Mouse (Mus musculus) CH12.LX (cell line): ENCODE results near the gene Dact3. TPM values are rescaled to one million over a fixed set of nuclear protein-coding genes. Genes with fewer than 3 reads are reported as not detected.

Source experiments
- DNase-seq: peaks from one replicate; pipeline ENCODE4 v3.0.0-alpha.2; 2013; ENCODE audit errors: extremely low read depth
- H3K27ac ChIP-seq: 2 replicates; pipeline ENCODE4 v1.5.1; 2012; ENCODE audit warnings: low read depth, mild to moderate bottlenecking, control low read depth, moderate library complexity; ENCODE audit not compliant: insufficient read depth
- H3K27me3 ChIP-seq: replicated peaks from 2 replicates; pipeline ENCODE3; 2012; ENCODE audit warnings: inconsistent platforms
- H3K36me3 ChIP-seq, 2 experiments: replicated peaks in 1 of 2; 2 replicates each; pipeline versions ENCODE3 to v1.6.1; 2012; ENCODE audit warnings: inconsistent platforms in 1 of 2, low read length in 1 of 2, mild to moderate bottlenecking in 1 of 2, mixed read lengths in 1 of 2, moderate library complexity in 1 of 2; ENCODE audit not compliant: control insufficient read depth in 1 of 2, insufficient read depth in 1 of 2
- H3K4me1 ChIP-seq, 2 experiments: 2 replicates each; pipeline ENCODE4 v1.6.1; 2012; ENCODE audit warnings: inconsistent platforms in 1 of 2, moderate library complexity in 1 of 2; ENCODE audit not compliant: insufficient read depth in 2 of 2, control insufficient read depth in 1 of 2
- H3K4me2 ChIP-seq: 2 replicates; pipeline ENCODE4 v1.6.1; 2012; ENCODE audit warnings: low read depth, mild to moderate bottlenecking, control low read depth; ENCODE audit not compliant: poor library complexity, insufficient read depth, severe bottlenecking
- H3K4me3 ChIP-seq, 3 experiments: fragments of 150-350 bp in 1 of 3; sonication (generic) in 1 of 3; replicated peaks in 1 of 3; 2 replicates each; pipeline versions ENCODE3 to v1.5.1; 2011 to 2012; ENCODE audit warnings: low read depth in 2 of 3, low read length in 2 of 3, mild to moderate bottlenecking in 2 of 3, moderate library complexity in 2 of 3, control low read depth in 1 of 3, improper control_type of control experiment in 1 of 3, inconsistent platforms in 1 of 3, mixed read lengths in 1 of 3; ENCODE audit not compliant: poor library complexity in 1 of 3
- H3K79me2 ChIP-seq: replicated peaks from 2 replicates; pipeline ENCODE4 v1.6.1; 2012; ENCODE audit warnings: mild to moderate bottlenecking, moderate library complexity; ENCODE audit not compliant: control insufficient read depth, poor library complexity, insufficient read depth, severe bottlenecking; ENCODE audit errors: extremely low read depth
- H3K9ac ChIP-seq: 2 replicates; pipeline ENCODE4 v1.6.1; 2012; ENCODE audit warnings: low read depth, mild to moderate bottlenecking, control low read depth, moderate library complexity; ENCODE audit not compliant: insufficient read depth
- H3K9me3 ChIP-seq: replicated peaks from 2 replicates; pipeline ENCODE3; 2012; ENCODE audit warnings: low read length, inconsistent platforms, mixed read lengths
- BHLHE40 ChIP-seq: IDR thresholded peaks from 2 replicates; pipeline ENCODE4 v1.6.1; 2011; ENCODE audit warnings: mild to moderate bottlenecking, low read depth, low read length, improper control_type of control experiment
- CHD1 ChIP-seq: IDR thresholded peaks from 2 replicates; pipeline ENCODE4 v1.6.1; 2012; ENCODE audit warnings: low read depth, low read length, improper control_type of control experiment, inconsistent platforms
- CHD2 ChIP-seq: IDR thresholded peaks from 2 replicates; pipeline ENCODE4 v1.6.1; 2011; ENCODE audit warnings: low read length, improper control_type of control experiment
- CTCF ChIP-seq, 2 experiments: IDR thresholded peaks in 1 of 2; conservative IDR thresholded peaks in 1 of 2; 2 replicates each; pipeline ENCODE4 v1.5.1; 2011 to 2012; ENCODE audit warnings: low read depth in 2 of 2, low read length in 2 of 2, improper control_type of control experiment in 1 of 2, inconsistent platforms in 1 of 2, mild to moderate bottlenecking in 1 of 2, moderate library complexity in 1 of 2
- E2F4 ChIP-seq: IDR thresholded peaks from 2 replicates; pipeline ENCODE4 v1.6.1; 2011; ENCODE audit warnings: low read depth, low read length, improper control_type of control experiment; ENCODE audit not compliant: insufficient replicate concordance
- ELF1 ChIP-seq: IDR thresholded peaks from 2 replicates; pipeline ENCODE4 v1.6.1; 2014; ENCODE audit warnings: low read depth, mild to moderate bottlenecking, inconsistent platforms, low read length, improper control_type of control experiment
- EP300 ChIP-seq: IDR thresholded peaks from 2 replicates; pipeline ENCODE4 v1.6.1; 2011; ENCODE audit warnings: low read length, improper control_type of control experiment
- GABPA ChIP-seq: IDR thresholded peaks from 2 replicates; pipeline ENCODE4 v1.6.1; 2012; ENCODE audit warnings: low read depth, low read length, improper control_type of control experiment, inconsistent platforms; ENCODE audit not compliant: insufficient replicate concordance
- HCFC1 ChIP-seq: IDR thresholded peaks from 2 replicates; pipeline ENCODE4 v1.6.1; 2012; ENCODE audit warnings: low read depth, mild to moderate bottlenecking, inconsistent platforms, low read length, improper control_type of control experiment
- JUND ChIP-seq: conservative IDR thresholded peaks from 2 replicates; pipeline ENCODE4 v1.6.1; 2011; ENCODE audit warnings: low read depth, low read length, improper control_type of control experiment
- KAT2A ChIP-seq: IDR thresholded peaks from 2 replicates; pipeline ENCODE4 v1.6.1; 2012; ENCODE audit warnings: low read length, improper control_type of control experiment, inconsistent platforms; ENCODE audit not compliant: insufficient replicate concordance
- MAZ ChIP-seq: IDR thresholded peaks from 2 replicates; pipeline ENCODE4 v1.6.1; 2012; ENCODE audit warnings: low read depth, mild to moderate bottlenecking, inconsistent platforms, low read length, improper control_type of control experiment, moderate library complexity
- MEF2A ChIP-seq: IDR thresholded peaks from 2 replicates; pipeline ENCODE4 v1.6.1; 2014; ENCODE audit warnings: low read depth, mild to moderate bottlenecking, inconsistent platforms, low read length, improper control_type of control experiment, borderline replicate concordance
- MXI1 ChIP-seq: IDR thresholded peaks from 2 replicates; pipeline ENCODE4 v1.6.1; 2011; ENCODE audit warnings: mild to moderate bottlenecking, low read depth, low read length, improper control_type of control experiment
- MYC ChIP-seq: IDR thresholded peaks from 2 replicates; pipeline ENCODE4 v1.6.1; 2011; ENCODE audit warnings: low read depth, mild to moderate bottlenecking, improper control_type of control experiment, low read length
- NELFE ChIP-seq: IDR thresholded peaks from 2 replicates; pipeline ENCODE4 v1.6.1; 2011; ENCODE audit warnings: low read depth, low read length, improper control_type of control experiment
- NRF1 ChIP-seq: IDR thresholded peaks from 2 replicates; pipeline ENCODE4 v1.6.1; 2014; ENCODE audit warnings: low read depth, mild to moderate bottlenecking, inconsistent platforms, low read length, improper control_type of control experiment, moderate library complexity
- PAX5 ChIP-seq: IDR thresholded peaks from 2 replicates; pipeline ENCODE4 v1.6.1; 2012; ENCODE audit warnings: low read length, inconsistent platforms, mixed read lengths
- POLR2A ChIP-seq: IDR thresholded peaks from 2 replicates; pipeline ENCODE4 v1.6.1; 2011; ENCODE audit warnings: low read depth, mild to moderate bottlenecking, improper control_type of control experiment, low read length
- RCOR1 ChIP-seq: conservative IDR thresholded peaks from 2 replicates; pipeline ENCODE4 v1.6.1; 2012; ENCODE audit warnings: low read depth, mild to moderate bottlenecking, inconsistent platforms, low read length, improper control_type of control experiment
- SIN3A ChIP-seq: IDR thresholded peaks from 2 replicates; pipeline ENCODE4 v1.6.1; 2012; ENCODE audit warnings: low read length, improper control_type of control experiment, inconsistent platforms
- TBP ChIP-seq: conservative IDR thresholded peaks from 2 replicates; pipeline ENCODE4 v1.6.1; 2011; ENCODE audit warnings: low read depth, low read length, improper control_type of control experiment
- TCF12 ChIP-seq: IDR thresholded peaks from 2 replicates; pipeline ENCODE4 v1.6.1; 2014; ENCODE audit warnings: low read depth, mild to moderate bottlenecking, inconsistent platforms, low read length, improper control_type of control experiment
- UBTF ChIP-seq: IDR thresholded peaks from 2 replicates; pipeline ENCODE4 v1.6.1; 2012; ENCODE audit warnings: low read depth, mild to moderate bottlenecking, inconsistent platforms, low read length, improper control_type of control experiment, moderate library complexity
- USF1 ChIP-seq: IDR thresholded peaks from 2 replicates; pipeline ENCODE4 v1.6.1; 2014; ENCODE audit warnings: low read depth, mild to moderate bottlenecking, inconsistent platforms, low read length, improper control_type of control experiment
- USF2 ChIP-seq: conservative IDR thresholded peaks from 2 replicates; pipeline ENCODE4 v1.6.1; 2011; ENCODE audit warnings: low read depth, low read length, improper control_type of control experiment
- ZC3H11A ChIP-seq: IDR thresholded peaks from 2 replicates; pipeline ENCODE4 v1.6.1; 2012; ENCODE audit warnings: low read depth, mild to moderate bottlenecking, inconsistent platforms, low read length, improper control_type of control experiment
- ZMIZ1 ChIP-seq: IDR thresholded peaks from 2 replicates; pipeline ENCODE4 v1.6.1; 2012; ENCODE audit warnings: low read depth, mild to moderate bottlenecking, inconsistent platforms, low read length, improper control_type of control experiment
- dilution Hi-C: fragments of 300-500 bp; cut with MboI; formaldehyde crosslinking; loops from 2 replicates; pipeline ENCODE4 v1.14.3; 2020; ENCODE audit warnings: low sequenced_read_pairs; ENCODE audit not compliant: extremely low pct_unique_long_range_greater_than_20kb, extremely low pct_ligation_motif_present
- in situ Hi-C: fragments of 300-500 bp; cut with MboI; formaldehyde crosslinking; loops from 3 replicates; pipeline ENCODE4 v1.14.3; 2019; ENCODE audit warnings: low sequenced_read_pairs, low pct_ligation_motif_present, low pct_unique_long_range_greater_than_20kb, mixed read lengths
- polyA plus RNA-seq: library from polyadenylated mRNA; unstranded; fragments of >175 nt; gene quantifications from 2 replicates; pipeline ENCODE4 v1.2.1, GENCODE M21; 2012; ENCODE audit warnings: low read depth; ENCODE audit not compliant: insufficient read length
- total RNA-seq, 2 experiments: library from RNA; depleted of rRNA; stranded (reverse); fragments of 300-350 nt in 1 of 2; fragments of >200 nt in 1 of 2; gene quantifications; 2 replicates each; pipeline ENCODE4 v1.2.3; 2012 to 2014

Gene Dact3
- total and polyA plus RNA-seq, 3 experiments = 3.5 to 12.0 (median 5.1) TPM

GRCm38 (mm10) chr7:16923283-16924036 is 48.3 kb downstream of the Dact3 start:
- no peak for DNase-seq
- TF ChIP-seq CHD2 = no peak
- no peak for TF ChIP-seq TBP
- TF ChIP-seq POLR2A = peak; percentile 57; the same call in 1 of the 2 replicates
- no peak for TF ChIP-seq NRF1
- TF ChIP-seq MXI1 = peak; percentile 3; the same call in 1 of the 2 replicates
- peak; percentile 50 for TF ChIP-seq ZMIZ1
- TF ChIP-seq, all 38 proteins: peak for 3
- dilution Hi-C loops (no loop called here), in situ Hi-C loops (no loop called here)
- H3K27me3 ChIP-seq = no peaks in the 10 kb centered on the region
- peak overlapping the region; percentile 62 to 93 (median 78) for H3K4me3 ChIP-seq
- H3K79me2 ChIP-seq = peaks cover 41% of the 10 kb centered on the region
- H3K36me3 ChIP-seq = peaks cover 21 to 40% of the 10 kb centered on the region in 2 experiments
- peak overlapping the region; percentile 70 for H3K4me2 ChIP-seq
- no peaks in the 10 kb centered on the region for H3K9me3 ChIP-seq
- peak overlapping the region; percentile 92 for H3K9ac ChIP-seq
- peak overlapping the region; percentile 89 for H3K27ac ChIP-seq
- H3K4me1 ChIP-seq = peaks cover 10 to 37% of the 10 kb centered on the region in 2 experiments

DNA sequence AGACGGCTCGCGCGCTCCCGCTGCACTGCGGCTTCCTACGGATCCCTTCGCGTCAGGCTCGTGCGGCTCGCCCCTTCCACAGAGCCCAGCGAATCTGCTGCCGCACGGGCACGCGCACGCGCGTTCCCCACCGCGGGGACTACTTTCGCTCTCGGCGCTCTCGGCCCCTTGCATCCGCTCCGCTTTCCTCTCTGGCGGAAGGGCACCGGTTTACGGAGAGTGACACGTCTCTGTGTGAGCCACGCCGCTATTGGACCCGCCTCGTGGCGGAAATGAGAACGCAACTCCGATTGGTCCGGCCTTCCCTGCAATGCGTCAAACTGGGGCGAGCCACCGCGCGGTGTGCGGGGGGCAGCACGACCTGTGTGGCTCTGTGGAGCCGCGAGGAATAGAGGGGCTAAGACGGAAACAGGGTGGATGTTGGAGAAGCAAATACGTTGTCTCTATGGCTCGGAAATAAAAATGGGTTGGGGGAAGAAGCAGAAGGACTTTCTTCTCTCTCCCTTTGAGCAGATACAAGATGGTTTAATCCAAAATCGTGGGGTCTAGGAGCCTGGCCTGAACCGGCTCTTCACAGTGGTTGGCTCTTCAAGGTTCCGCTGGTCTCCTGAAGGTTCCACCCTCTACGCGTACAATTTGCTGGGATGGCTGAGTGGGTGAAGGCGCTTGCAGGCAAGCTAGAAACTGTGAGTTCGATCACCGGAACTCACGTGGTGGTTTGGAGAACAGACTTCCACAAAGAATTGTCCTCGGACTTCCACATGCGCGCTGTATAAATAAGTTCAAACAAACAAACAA is 49.1 kb downstream of the Dact3 start, which contains the start of gene Calm3:
Calm3 (minus strand) TSS at position 78 of the 798 bp plus-strand sequence.
- H3K4me3 ChIP-seq = peak within 1 kb of the TSS; percentile 62 to 93 (median 78)
- H3K27ac ChIP-seq = peak within 1 kb of the TSS; percentile 89
- in situ Hi-C loops = no loop called here
- peaks cover 41% of the 10 kb centered on the region for H3K79me2 ChIP-seq
- dilution Hi-C loops = no loop called here
- H3K27me3 ChIP-seq = no peaks in the 10 kb centered on the region
- H3K36me3 ChIP-seq = peaks cover 17 to 32% of the 10 kb centered on the region in 2 experiments
- H3K4me2 ChIP-seq = peak within 1 kb of the TSS; percentile 70
- H3K4me1 ChIP-seq = peaks cover 10 to 37% of the 10 kb centered on the region in 2 experiments
- DNase-seq = peak; percentile 99
- H3K9me3 ChIP-seq = no peaks in the 10 kb centered on the region
- peak within 1 kb of the TSS; percentile 92 for H3K9ac ChIP-seq
- TF ChIP-seq MEF2A = peak; percentile 61
- TF ChIP-seq CHD2 = peak; percentile 82
- peak; percentile 61; the same call in 1 of the 2 replicates for TF ChIP-seq UBTF
- peak; percentile 77 for TF ChIP-seq BHLHE40
- peak; percentile 92 for TF ChIP-seq TBP
- peak; percentile 92 for TF ChIP-seq POLR2A
- TF ChIP-seq MXI1 = peak; percentile 78; the same call in 1 of the 2 replicates
- TF ChIP-seq MAZ = peak; percentile 80
- no peak for TF ChIP-seq E2F4
- peak; percentile 79 for TF ChIP-seq NRF1
- TF ChIP-seq HCFC1 = peak; percentile 72
- TF ChIP-seq ZC3H11A = no peak
- TF ChIP-seq USF1 = peak; percentile 5; the same call in 1 of the 2 replicates
- TF ChIP-seq SIN3A = peak; percentile 86; the same call in 1 of the 2 replicates
- peak; percentile 88; the same call in 1 of the 2 replicates for TF ChIP-seq RCOR1
- no peak for TF ChIP-seq EP300
- no peak; the same call in 1 of the 2 replicates for TF ChIP-seq JUND
- TF ChIP-seq NELFE = peak; percentile 85
- no peak for TF ChIP-seq CTCF (conservative IDR thresholded peaks at IDR 0.05 in 1 of 2, IDR thresholded peaks at IDR 0.05 in 1 of 2; ENCODE audit: low read depth in 2 of 2, low read length in 2 of 2)
- no peak for TF ChIP-seq USF2
- TF ChIP-seq PAX5 = no peak
- peak; percentile 95 for TF ChIP-seq KAT2A
- TF ChIP-seq TCF12 = peak; percentile 86
- peak; percentile 79 for TF ChIP-seq MYC
- TF ChIP-seq ELF1 = peak; percentile 87
- peak; percentile 62; the same call in 1 of the 2 replicates for TF ChIP-seq GABPA
- peak; percentile 100 for TF ChIP-seq CHD1
